In the genomic region with DNA sequence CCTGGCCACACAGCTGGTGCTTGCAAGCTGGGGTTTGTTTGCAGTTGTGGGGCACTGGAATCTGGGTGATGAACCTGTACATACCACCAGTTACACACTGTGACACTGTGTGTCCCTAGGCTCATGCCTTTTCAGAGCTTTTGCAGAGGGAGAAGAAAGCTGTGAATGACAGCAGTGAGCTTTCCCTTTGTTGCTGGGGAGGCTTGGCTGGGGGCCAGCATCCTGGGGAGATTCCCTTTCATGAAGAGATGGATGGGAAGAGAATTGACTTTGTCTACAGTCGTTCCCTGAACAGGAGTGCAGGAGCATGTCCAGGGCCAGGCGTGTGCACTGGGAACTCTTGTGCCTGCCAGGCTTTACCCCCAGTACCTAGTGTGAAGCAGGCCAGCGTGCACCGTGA, we compare ENCODE assay signal across 8 mouse cellular contexts. TPM values are rescaled to one million over a fixed set of nuclear protein-coding genes. Genes with fewer than 3 reads are reported as not detected.
DNase-seq lines count a peak whose midpoint lies in the region; ATAC-seq lines count a peak whose summit lies in the region.

No protein-coding gene starts in this region.

- H3K27ac ChIP-seq in lung, embryonic 16.5 days (ENCODE audit: low read length) = no peak overlapping the region
- H3K27ac ChIP-seq in hindbrain, embryonic 13.5 days = no peak overlapping the region
- H3K27ac ChIP-seq in midbrain, embryonic 13.5 days = 0 out of 2 replicates have a peak overlapping the region, but pooled peaks have one; percentile 11

- no peaks in the 10 kb centered on the region for H3K9me3 ChIP-seq in lung, embryonic 16.5 days (ENCODE audit: control insufficient read depth, low read length)
- no peaks in the 10 kb centered on the region for H3K9me3 ChIP-seq in hindbrain, embryonic 13.5 days
- no peaks in the 10 kb centered on the region for H3K9me3 ChIP-seq in midbrain, embryonic 13.5 days

- H3K4me2 ChIP-seq in lung, embryonic 16.5 days (ENCODE audit: low read depth, low read length) = no peak overlapping the region
- no peak overlapping the region for H3K4me2 ChIP-seq in hindbrain, embryonic 13.5 days
- H3K4me2 ChIP-seq in midbrain, embryonic 13.5 days (replicated peaks) = no peak overlapping the region

- H3K4me3 ChIP-seq in lung, embryonic 16.5 days (ENCODE audit: low read length) = no peak overlapping the region
- no peak overlapping the region for H3K4me3 ChIP-seq in hindbrain, embryonic 13.5 days
- no peak overlapping the region for H3K4me3 ChIP-seq in midbrain, embryonic 13.5 days (replicated peaks)

- peak; percentile 37 for ATAC-seq in lung, embryonic 16.5 days (ENCODE audit: low read depth)
- ATAC-seq in hindbrain, embryonic 13.5 days (ENCODE audit: low FRiP score) = peak; percentile 78
- peak; percentile 75 for ATAC-seq in midbrain, embryonic 13.5 days

- peak; percentile 47 for DNase-seq in adrenal gland, adult 2 months
- no peak for DNase-seq in adrenal gland, postnatal 4 days (ENCODE audit: low spot score in 2 of 2)
- DNase-seq in lung, postnatal 25 days (ENCODE audit: low spot score) = no peak
- DNase-seq in spleen, adult 12 weeks (ENCODE audit: low spot score) = no peak
- DNase-seq in adipocyte (ENCODE audit: low spot score) = no peak

- WGBS in lung, embryonic 16.5 days = 38% methylated on average over 4 of the region's 4 CpGs
- WGBS in hindbrain, embryonic 13.5 days = 22% methylated on average over 4 of the region's 4 CpGs
- 34% methylated on average over 4 of the region's 4 CpGs for WGBS in midbrain, embryonic 13.5 days

- no peaks in the 10 kb centered on the region for H3K36me3 ChIP-seq in lung, embryonic 16.5 days (ENCODE audit: control insufficient read depth, insufficient read depth, low read length)
- no peaks in the 10 kb centered on the region for H3K36me3 ChIP-seq in hindbrain, embryonic 13.5 days
- H3K36me3 ChIP-seq in midbrain, embryonic 13.5 days = no peaks in the 10 kb centered on the region

- no peak overlapping the region for H3K9ac ChIP-seq in lung, embryonic 16.5 days (ENCODE audit: low read length)
- no peak overlapping the region for H3K9ac ChIP-seq in hindbrain, embryonic 13.5 days
- H3K9ac ChIP-seq in midbrain, embryonic 13.5 days (replicated peaks) = peak overlapping the region; percentile 40; the same call in 1 of the 2 replicates

- no peaks in the 10 kb centered on the region for H3K27me3 ChIP-seq in lung, embryonic 16.5 days (ENCODE audit: control insufficient read depth, insufficient read depth, low read depth, low read length)
- H3K27me3 ChIP-seq in hindbrain, embryonic 13.5 days = 0 out of 2 replicates have a peak, but pooled peaks cover 16% of the 10 kb centered on the region
- no peaks in the 10 kb centered on the region for H3K27me3 ChIP-seq in midbrain, embryonic 13.5 days

- H3K4me1 ChIP-seq in lung, embryonic 16.5 days (replicated peaks; ENCODE audit: control insufficient read depth, insufficient read depth, low read length) = no peaks in the 10 kb centered on the region
- peaks cover 11% of the 10 kb centered on the region for H3K4me1 ChIP-seq in hindbrain, embryonic 13.5 days (replicated peaks)
- H3K4me1 ChIP-seq in midbrain, embryonic 13.5 days (replicated peaks) = peaks cover 10% of the 10 kb centered on the region

RNA-seq across cellular contexts. Expression of a gene that starts 6.5 kb away (rescaled TPM):
- 1 to 10 TPM; 6.9 to 7.3 TPM for total RNA-seq in adrenal gland, adult 2 months (2021)
- polyA plus RNA-seq in adrenal gland, adult 2 months (2012; rRNA removed) = 0.12 TPM in 2 replicates
- 10 to 100 TPM; 14.1 to 17.0 TPM for total RNA-seq in adrenal gland, postnatal 4 days (2021)
- 8.6 and 11.7 TPM in 2 replicates for polyA plus RNA-seq in lung, embryonic 16.5 days (2015; fragmentation: Nextera tagmentation; extraction: Ambion mirVana)
- 38.1 and 42.0 TPM in 2 replicates for polyA plus RNA-seq in hindbrain, embryonic 13.5 days (2015; fragmentation: Nextera tagmentation; extraction: Ambion mirVana)
- polyA plus RNA-seq in midbrain, embryonic 13.5 days (2015; fragmentation: Nextera tagmentation; extraction: Ambion mirVana) = 41.9 and 43.4 TPM in 2 replicates
